Mouse (Mus musculus) inflammation-experienced regulatory T-cells, adult 16 weeks (primary cell): ENCODE data around the gene Gm5592. TPM values are rescaled to one million over a fixed set of nuclear protein-coding genes. Genes with fewer than 3 reads are reported as not detected.

Source experiments
- polyA plus RNA-seq: library from polyadenylated mRNA; unstranded; fragments of 100-300 nt; shearing (Covaris generic); gene quantifications from one replicate; pipeline ENCODE4 v1.2.1, GENCODE M21; 2017

The Gm5592 gene
- polyA plus RNA-seq: not detected

DNA sequence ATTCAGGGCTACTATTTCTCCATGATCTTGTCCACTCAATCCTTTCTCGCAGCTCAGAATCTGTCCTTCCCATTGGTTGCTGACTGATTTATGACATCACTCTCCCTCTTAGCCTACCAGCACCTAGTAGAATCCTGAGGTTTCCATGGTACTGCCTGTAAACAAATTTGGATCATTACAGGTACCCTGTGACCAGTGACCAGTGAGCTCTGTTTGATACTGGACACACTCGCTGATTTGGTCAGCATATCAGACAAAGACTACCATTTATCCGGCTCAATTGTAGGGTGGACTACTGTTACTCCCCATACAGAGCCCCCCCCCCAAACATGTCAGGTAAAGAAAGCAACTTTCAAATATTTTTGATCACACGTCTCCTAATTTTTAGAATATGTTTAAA, at the start of gene Gm5592:
Gene Gm5592, plus strand, starts transcription at position 301 of the 400 bp plus-strand sequence.

Other genes starting within 250 kb of the Gm5592 start
- gene 4930433I11Rik, start 166.3 kb upstream of the Gm5592 start, polyA plus RNA-seq: not detected
- gene Gm4884, start 121.1 kb upstream of the Gm5592 start, polyA plus RNA-seq: not detected
- gene AI987944, start 239.5 kb downstream of the Gm5592 start, polyA plus RNA-seq: 48.4 TPM